Mouse (Mus musculus) brain, embryonic 18.5 days (tissue): Measurements from ENCODE around the gene Atp1b3.
"Not testable (repeated sequence)": the region's sequence is repeated elsewhere in the genome, so short reads cannot be mapped to it uniquely, and the experiment has no call there.

Experiments
- DNase-seq: peaks from one replicate; pipeline ENCODE4 v3.0.0-alpha.2; 2012; ENCODE audit warnings: low read depth, low spot score

The Atp1b3 gene

DNA sequence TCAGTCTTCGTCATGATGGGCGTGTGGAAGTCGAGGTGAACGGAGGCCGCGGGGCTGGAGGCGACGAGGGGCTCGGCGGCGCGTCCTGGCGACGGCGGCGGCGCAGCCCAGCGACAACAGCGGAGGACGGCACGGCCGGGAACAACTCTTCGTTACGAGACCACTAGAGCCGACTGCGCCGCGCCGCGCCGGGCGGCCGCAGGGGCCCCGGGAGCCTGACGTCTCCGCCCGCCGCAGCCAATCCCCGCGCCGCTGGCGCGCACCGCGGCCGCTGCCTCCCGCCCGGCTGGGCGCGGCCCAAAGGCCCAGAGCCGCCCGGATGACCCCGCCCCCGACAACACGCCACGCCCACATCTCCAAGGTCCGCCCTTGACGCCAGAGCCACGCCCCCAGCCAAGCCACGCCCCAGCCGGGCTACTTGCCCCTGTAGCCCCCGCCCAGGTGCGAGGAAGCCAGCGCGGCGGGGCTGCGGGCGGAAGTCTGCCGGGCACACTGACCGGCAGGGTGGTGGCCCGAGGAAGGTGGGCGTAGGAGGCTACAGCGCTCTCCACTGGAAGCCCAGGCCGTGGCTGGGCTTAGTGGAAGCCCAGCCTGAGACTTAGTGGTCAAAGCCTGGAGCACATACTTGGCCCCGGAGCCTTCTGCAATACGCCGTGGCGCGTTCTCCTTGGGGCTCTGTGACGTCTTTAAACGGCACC is at the start of gene Atp1b3:
Atp1b3 (minus strand) TSS at position 302 of the 698 bp plus-strand sequence.
- peak; percentile 81 for DNase-seq

DNA sequence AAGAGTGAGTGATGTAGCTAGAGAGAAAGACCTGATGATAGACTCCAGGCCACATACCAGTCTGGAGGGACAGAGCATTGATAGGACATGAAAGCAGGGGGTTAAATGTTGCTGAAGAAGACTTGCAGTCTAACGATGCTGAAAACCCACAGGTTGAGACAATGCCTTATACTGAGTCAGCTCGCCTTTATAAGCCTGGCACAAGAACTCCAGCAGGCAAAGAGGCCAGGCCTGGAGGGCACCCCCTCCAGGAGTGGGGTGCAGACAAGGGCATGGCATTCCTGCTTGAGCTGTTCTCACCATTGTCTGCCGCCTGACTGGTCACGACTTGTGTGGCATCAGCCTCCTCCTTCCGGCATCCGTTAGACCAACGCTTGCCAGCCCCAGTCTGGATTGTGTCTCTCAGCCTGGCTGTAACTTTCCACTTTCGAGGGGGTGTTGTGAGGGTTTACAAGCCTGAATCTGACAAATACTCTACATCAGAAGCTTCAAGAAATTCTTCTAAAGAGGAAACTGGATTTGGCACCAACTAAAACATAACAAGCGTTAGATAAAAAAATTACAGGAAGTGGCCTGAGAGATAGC is 48.7 kb upstream of the Atp1b3 start:
- no peak for DNase-seq

DNA sequence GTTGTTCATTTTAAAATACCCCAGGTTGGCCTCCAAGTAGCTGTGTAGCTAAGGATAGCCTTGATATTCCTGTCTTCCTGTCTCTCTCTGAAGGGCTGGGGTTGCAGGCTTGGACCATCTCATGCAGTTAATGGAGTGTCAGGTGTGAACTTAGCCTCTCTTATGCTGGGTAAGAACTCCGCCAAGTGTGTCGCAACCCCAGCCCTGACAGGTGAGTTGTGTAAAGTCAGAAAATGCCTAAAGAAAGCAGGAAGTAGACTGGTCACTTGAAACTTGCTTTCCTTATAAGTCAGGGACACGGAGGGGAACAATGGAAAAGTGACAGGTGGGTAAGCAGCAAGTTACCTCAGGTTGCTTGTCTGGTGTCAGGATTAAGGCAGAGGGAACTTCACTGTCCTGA is 40.1 kb upstream of the Atp1b3 start:
- no peak for DNase-seq

DNA sequence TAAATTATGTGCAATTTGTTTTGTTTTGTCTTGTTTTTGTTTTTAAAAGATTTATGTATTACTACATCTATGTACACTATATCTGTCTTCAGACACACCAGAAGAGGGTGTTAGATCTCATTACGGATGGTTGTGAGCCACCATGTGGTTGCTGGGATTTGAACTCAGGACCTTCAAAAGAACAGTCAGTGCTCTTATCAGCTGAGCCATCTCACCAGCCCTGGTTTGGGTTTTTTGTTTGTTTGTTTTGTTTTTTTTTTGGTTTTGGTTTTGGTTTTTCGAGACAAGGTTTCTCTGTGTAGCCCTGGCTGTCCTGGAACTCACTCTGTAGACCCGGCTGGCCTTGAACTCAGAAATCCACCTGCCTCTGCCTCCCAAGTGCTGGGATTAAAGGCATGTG is 35.7 kb upstream of the Atp1b3 start:
- not testable (repeated sequence) for DNase-seq

DNA sequence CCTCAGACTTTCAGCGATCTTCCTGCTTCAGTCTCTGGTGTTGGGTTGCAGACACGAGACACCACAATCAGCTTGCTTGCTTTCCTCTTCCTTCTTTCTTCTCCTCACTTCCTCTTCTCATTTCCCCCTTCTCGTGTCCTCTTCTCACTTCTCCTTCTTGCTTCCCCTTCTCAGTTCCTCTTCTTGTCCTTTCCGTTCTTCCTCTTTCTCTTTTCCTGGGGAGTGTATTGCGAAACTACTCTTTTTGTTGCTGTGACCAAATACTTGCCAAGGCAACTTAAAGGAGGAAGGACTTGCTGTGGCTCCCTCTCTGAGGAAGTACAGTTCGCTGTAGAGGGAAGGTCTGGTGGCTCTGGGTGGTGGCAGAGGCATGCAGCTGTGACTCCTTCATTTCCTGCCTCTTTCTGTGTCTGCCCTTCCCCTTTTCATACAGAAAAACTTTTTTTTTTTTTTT is 35.2 kb upstream of the Atp1b3 start:
- DNase-seq = no peak

GRCm38 (mm10) chr9:96398614-96399013 is 34.4 kb upstream of the Atp1b3 start:
- DNase-seq = no peak

DNA sequence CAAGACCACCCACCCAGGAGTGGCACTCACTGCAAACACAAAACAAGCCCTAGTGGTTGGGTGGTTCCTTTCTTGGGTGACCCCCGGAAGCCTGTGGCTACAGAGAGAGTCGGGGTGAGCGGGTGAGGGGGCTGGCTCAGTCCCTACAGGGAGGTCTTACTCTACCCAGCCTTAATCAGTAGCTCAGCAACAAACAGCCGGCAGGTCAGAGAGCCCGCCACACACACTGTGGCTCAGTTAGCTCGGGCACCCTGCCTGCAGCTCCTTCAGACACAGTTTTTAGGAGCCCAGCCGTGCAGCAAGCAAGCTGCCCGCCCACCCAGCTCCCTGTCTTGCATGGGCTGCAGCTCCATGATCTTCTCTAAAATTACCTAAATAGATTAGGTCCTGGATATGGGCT is 33.9 kb upstream of the Atp1b3 start:
- DNase-seq = no peak

- DNase-seq = no peak
Measured at GRCm38 (mm10) chr9:96394910-96395690, 30.9 kb upstream of the Atp1b3 start.

DNA sequence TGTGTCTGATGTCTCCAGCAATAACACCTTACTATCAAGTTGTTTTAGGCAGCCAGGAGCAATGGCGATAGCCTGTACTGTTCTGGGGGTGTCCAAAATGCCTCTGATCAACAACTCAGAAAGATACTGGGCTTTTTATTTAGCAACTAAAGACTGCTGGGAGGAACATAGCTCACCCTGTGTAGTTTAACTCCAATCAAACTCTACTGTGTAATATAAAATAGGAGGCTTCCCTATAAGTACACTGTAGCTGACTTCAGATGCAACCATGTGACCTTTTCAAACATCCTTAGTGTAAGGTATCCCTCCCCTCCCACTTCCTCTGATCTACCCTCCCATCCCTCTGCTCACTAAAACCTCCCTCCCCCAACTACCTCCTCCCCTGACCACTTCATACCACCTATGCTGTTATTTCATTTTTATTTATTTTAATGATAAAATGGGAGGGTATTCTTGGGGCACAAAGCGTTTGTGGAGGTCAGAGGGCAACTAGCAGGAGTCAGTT is 29.5 kb upstream of the Atp1b3 start:
- DNase-seq = no peak

GRCm38 (mm10) chr9:96393112-96393511 is 28.9 kb upstream of the Atp1b3 start:
- DNase-seq = no peak

- DNase-seq = no peak
Measured at GRCm38 (mm10) chr9:96391921-96392320, 27.7 kb upstream of the Atp1b3 start.

DNA sequence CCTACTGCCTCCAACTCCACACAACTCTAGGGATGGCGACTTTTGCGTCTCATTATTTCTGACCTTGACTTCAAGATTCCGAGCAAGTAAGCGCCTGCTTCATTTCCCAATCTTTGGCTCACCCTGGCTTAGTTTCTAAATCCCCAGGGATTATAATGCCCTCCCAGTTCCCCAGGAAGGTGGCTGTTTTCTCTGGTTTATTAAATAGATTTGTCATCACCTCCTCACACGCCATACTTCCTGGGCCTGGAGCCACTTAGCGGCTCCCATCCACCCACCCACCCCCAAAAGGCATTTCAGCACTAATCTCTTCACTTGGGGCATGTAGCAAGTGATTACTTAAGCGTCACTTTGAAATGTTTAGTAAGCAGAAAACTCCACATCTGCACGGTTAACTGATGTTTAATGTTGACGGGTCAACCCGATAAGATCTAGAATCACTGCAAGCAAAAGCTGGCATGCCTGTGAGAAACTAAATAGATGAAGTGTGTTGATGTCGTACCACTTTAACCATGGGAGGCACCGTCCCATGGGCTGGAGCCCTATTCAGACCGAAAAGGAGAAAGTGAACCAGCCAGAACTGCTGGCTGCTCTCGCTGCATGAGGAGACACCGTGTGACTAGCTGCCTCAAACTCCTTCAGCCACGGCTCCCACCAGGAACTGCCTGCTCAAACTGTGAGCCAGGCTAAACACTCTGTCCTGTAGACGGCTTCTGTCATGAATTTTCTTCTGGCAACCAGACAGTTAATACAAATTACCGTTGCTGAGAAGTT is 19.7 kb upstream of the Atp1b3 start:
- DNase-seq = no peak

- no peak for DNase-seq
Measured at GRCm38 (mm10) chr9:96382756-96383155, 18.5 kb upstream of the Atp1b3 start.

- DNase-seq = no peak
Measured at GRCm38 (mm10) chr9:96381393-96381792, 17.2 kb upstream of the Atp1b3 start.

DNA sequence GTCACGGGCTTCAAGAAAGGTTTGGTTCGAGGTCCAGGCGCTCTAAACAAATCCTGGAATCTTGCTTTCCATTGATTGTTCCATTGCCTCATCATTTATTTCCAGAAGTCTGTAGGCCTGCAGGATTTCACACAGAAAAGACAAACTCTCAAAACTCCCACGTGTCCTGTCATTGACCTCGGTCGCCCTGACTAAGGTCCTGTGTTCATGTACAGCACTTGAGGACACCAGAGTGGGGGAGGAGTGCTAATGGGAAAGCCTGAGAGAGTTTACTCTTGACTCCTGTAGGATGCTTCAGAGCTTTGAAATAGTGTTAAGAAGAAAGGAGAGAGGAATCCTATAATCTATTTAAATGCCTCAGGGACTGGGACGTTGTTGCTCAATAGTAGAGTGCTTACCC is 15.3 kb upstream of the Atp1b3 start:
- no peak for DNase-seq

- no peak for DNase-seq
Measured at GRCm38 (mm10) chr9:96378747-96379146, 14.5 kb upstream of the Atp1b3 start.

GRCm38 (mm10) chr9:96377096-96377495 is 12.9 kb upstream of the Atp1b3 start:
- no peak for DNase-seq

- DNase-seq = no peak
Measured at GRCm38 (mm10) chr9:96375819-96376218, 11.6 kb upstream of the Atp1b3 start.

GRCm38 (mm10) chr9:96371075-96371474 is 6.8 kb upstream of the Atp1b3 start:
- DNase-seq = no peak

DNA sequence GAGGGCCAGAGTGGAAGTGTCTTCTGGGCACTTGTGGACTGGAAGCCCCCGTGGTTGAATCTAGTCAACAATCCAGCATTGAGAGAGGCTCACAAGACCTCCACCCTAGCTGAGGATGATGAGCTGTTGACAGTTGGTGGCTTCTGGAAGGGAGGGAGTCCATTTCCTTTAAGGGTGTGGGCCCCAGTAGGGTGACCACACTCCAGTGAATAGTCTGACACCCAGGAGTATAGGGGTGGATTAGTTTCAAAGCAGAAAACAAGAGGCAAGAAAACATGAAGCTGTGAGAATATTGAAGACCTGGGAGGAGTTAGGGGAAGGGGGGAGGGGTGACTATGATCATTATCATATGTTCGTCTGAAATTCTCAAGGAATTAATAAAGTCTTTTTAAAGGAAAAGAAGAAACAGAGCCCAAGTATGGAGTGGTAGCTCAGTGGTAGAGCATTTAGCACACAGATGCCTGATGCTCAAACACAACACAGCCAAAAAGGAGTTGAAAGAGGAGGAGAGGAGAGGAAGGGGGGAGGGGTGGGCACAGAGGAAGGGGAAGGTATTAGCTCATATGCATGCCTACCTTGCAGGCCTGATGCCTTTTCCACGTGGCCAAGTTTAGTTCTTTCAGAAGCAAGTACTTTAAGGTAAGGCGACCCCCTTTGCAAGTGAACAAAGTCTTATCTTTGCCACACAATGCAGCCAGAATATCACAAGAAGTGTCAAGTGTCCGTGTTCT is 5.6 kb upstream of the Atp1b3 start:
- DNase-seq = no peak

DNA sequence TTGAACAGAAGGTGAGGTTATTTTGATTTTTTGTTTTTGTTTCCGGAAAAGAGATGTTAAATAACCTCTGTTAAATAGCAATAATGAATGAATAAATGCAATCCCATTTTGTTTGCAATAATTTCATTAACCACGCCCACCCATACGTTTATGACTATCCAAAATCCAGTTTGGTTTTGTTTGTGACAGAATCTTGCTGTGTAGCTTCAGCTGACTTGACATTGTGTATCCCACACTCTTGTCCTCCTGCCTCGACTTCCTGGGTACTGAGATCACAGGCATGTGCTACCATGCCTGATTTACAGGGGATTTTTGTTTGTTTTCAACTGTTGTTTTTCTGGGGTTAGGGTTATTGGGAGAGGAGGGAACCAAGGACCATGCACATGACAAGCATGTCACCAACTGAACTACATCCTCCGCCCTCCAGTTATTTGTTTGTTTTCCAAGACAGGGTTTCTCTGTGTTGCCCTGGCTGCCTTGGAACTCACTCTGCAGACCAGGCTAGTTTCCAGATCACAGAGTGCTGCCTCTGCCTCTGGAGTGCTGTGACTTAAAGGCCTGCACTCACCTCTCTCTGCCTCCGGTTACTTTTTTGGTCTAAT is 1.1 kb upstream of the Atp1b3 start:
- no peak for DNase-seq
